In the genomic region with DNA sequence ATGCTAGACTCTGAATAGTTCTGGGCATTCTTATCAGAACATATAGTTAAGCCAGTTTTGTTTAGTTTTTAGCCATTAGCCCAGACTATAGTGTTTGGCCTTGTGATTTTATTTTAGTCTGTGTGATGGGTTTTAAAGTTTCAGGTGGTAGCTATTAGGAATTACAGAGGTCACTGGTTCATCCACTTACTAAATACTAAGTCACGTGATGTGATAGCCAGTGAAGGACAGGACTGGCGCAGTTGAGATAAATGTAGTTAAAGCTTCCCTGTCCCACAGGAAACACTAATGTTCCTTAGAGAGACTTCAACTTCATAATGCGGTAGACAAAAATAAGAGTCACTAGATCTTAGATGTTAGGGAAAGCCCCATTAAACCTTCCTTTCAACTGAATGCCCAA, we compare ENCODE assay signal across 8 mouse cellular contexts. TPM values are rescaled to one million over a fixed set of nuclear protein-coding genes. Genes with fewer than 3 reads are reported as not detected.
A peak's percentile ranks its signal among the peaks of the same experiment; 100 is the strongest.
DNase-seq lines count a peak whose midpoint lies in the region; ATAC-seq and TF ChIP-seq lines count a peak whose summit lies in the region.

No protein-coding gene starts in this region.

- peak overlapping the region; percentile 88 for H3K4me2 ChIP-seq in heart, embryonic 13.5 days
- H3K4me2 ChIP-seq in hindbrain, embryonic 11.5 days (replicated peaks; ENCODE audit: low read depth, low read length) = peak overlapping the region; percentile 53
- H3K4me2 ChIP-seq in midbrain, embryonic 11.5 days = peak overlapping the region; percentile 64

- peak overlapping the region; percentile 84 for H3K4me3 ChIP-seq in heart, embryonic 13.5 days
- H3K4me3 ChIP-seq in G1E (ENCODE audit: low read depth, low read length) = peak overlapping the region; percentile 88
- peak overlapping the region; percentile 57 for H3K4me3 ChIP-seq in hindbrain, embryonic 11.5 days (ENCODE audit: low read depth, low read length)
- peak overlapping the region; percentile 62 for H3K4me3 ChIP-seq in midbrain, embryonic 11.5 days (ENCODE audit: low read depth, low read length)

- no peak for DNase-seq in heart, adult 11 months
- DNase-seq in G1E (ENCODE audit: low spot score) = peak; percentile 4
- DNase-seq in hindbrain, embryonic 11.5 days (ENCODE audit: low spot score) = no peak
- DNase-seq in midbrain, embryonic 11.5 days (ENCODE audit: low spot score, missing footprints) = no peak
- no peak for DNase-seq in layer of hippocampus, adult 18-20 months (ENCODE audit: low spot score in 2 of 2)
- no peak for DNase-seq in cerebellum, adult 18-20 months
- DNase-seq in right cerebral cortex, postnatal 14 days = no peak

- H3K27ac ChIP-seq in heart, embryonic 13.5 days (replicated peaks) = no peak overlapping the region
- no peak overlapping the region for H3K27ac ChIP-seq in hindbrain, embryonic 11.5 days (ENCODE audit: low read depth, low read length)
- H3K27ac ChIP-seq in midbrain, embryonic 11.5 days (ENCODE audit: low read depth, low read length) = no peak overlapping the region

- H3K9ac ChIP-seq in heart, embryonic 13.5 days = peak overlapping the region; percentile 92
- peak overlapping the region; percentile 72; the same call in 1 of the 2 replicates for H3K9ac ChIP-seq in hindbrain, embryonic 11.5 days (ENCODE audit: low read depth, low read length)
- H3K9ac ChIP-seq in midbrain, embryonic 11.5 days (ENCODE audit: low read length) = peak overlapping the region; percentile 81

- peaks cover 34% of the 10 kb centered on the region for H3K36me3 ChIP-seq in heart, embryonic 13.5 days
- peaks cover 42% of the 10 kb centered on the region for H3K36me3 ChIP-seq in G1E (replicated peaks)
- no peaks in the 10 kb centered on the region for H3K36me3 ChIP-seq in hindbrain, embryonic 11.5 days (ENCODE audit: control insufficient read depth, insufficient read depth, low read length)
- H3K36me3 ChIP-seq in midbrain, embryonic 11.5 days (ENCODE audit: control insufficient read depth, insufficient read depth, low read length) = no peaks in the 10 kb centered on the region; the same call in 1 of the 2 replicates

- ATAC-seq in heart, embryonic 13.5 days (ENCODE audit: extremely low read depth, insufficient number of reproducible peaks, low FRiP score, low TSS enrichment) = no peak
- no peak for ATAC-seq in G1E (ENCODE audit: extremely low read depth, insufficient number of reproducible peaks, low FRiP score, poor library complexity, severe bottlenecking)
- no peak for ATAC-seq in hindbrain, embryonic 11.5 days (ENCODE audit: low FRiP score)
- ATAC-seq in midbrain, embryonic 11.5 days (ENCODE audit: low FRiP score) = no peak

- no peaks in the 10 kb centered on the region for H3K9me3 ChIP-seq in heart, embryonic 13.5 days
- no peaks in the 10 kb centered on the region for H3K9me3 ChIP-seq in G1E (replicated peaks)
- H3K9me3 ChIP-seq in hindbrain, embryonic 11.5 days (ENCODE audit: control insufficient read depth, low read length) = no peaks in the 10 kb centered on the region
- no peaks in the 10 kb centered on the region for H3K9me3 ChIP-seq in midbrain, embryonic 11.5 days (ENCODE audit: control insufficient read depth, low read length)

- no peaks in the 10 kb centered on the region for H3K27me3 ChIP-seq in heart, embryonic 13.5 days (replicated peaks)
- no peaks in the 10 kb centered on the region for H3K27me3 ChIP-seq in G1E (ENCODE audit: insufficient read depth, low read length)
- H3K27me3 ChIP-seq in hindbrain, embryonic 11.5 days (ENCODE audit: control insufficient read depth, insufficient read depth, low read length) = no peaks in the 10 kb centered on the region
- no peaks in the 10 kb centered on the region for H3K27me3 ChIP-seq in midbrain, embryonic 11.5 days (ENCODE audit: control insufficient read depth, insufficient read depth, low read length)

- no peak for TF ChIP-seq CTCF in G1E (IDR thresholded peaks at IDR 0.05; ENCODE audit: low read depth, low read length)

- WGBS in heart, embryonic 13.5 days = 62% methylated on average over 3 of the region's 3 CpGs
- WGBS in hindbrain, embryonic 11.5 days = 76% methylated on average over 3 of the region's 3 CpGs
- WGBS in midbrain, embryonic 11.5 days = 81% methylated on average over 3 of the region's 3 CpGs

- peaks cover 14% of the 10 kb centered on the region for H3K4me1 ChIP-seq in heart, embryonic 13.5 days
- H3K4me1 ChIP-seq in G1E (ENCODE audit: insufficient read depth, low read depth, low read length) = peaks cover 49% of the 10 kb centered on the region
- no peaks in the 10 kb centered on the region; the same call in 1 of the 2 replicates for H3K4me1 ChIP-seq in hindbrain, embryonic 11.5 days (replicated peaks; ENCODE audit: control insufficient read depth, insufficient read depth, low read length)
- H3K4me1 ChIP-seq in midbrain, embryonic 11.5 days (ENCODE audit: control insufficient read depth, insufficient read depth, low read length) = peaks cover 11% of the 10 kb centered on the region

RNA-seq across cellular contexts. Expression of a gene that starts 0.8 kb away (rescaled TPM):
- 4.9 and 5.9 TPM in 2 replicates for polyA plus RNA-seq in heart, embryonic 13.5 days (2015; fragmentation: Nextera tagmentation; extraction: Ambion mirVana)
- total RNA-seq in G1E (2014; fragmentation: Nextera tagmentation) (13.9 and 20.4 TPM in 2 replicates), G1E (2017) (18.3 and 24.3 TPM in 2 replicates)
- 12.6 and 13.9 TPM in 2 replicates for polyA plus RNA-seq in G1E (2012)
- 12.1 and 14.2 TPM in 2 replicates for polyA plus RNA-seq in hindbrain, embryonic 11.5 days (2014; fragmentation: Nextera tagmentation; extraction: Ambion mirVana)
- polyA plus RNA-seq in midbrain, embryonic 11.5 days (2014; fragmentation: Nextera tagmentation; extraction: Ambion mirVana) = 14.3 and 14.4 TPM in 2 replicates
- 1 to 10 TPM; 3.7 to 4.1 TPM for total RNA-seq in layer of hippocampus, adult 18-20 months (2021)

RNA-seq across cellular contexts. Expression of a gene that starts 1.0 kb away (rescaled TPM):
- 7.6 and 8.7 TPM in 2 replicates for polyA plus RNA-seq in heart, embryonic 13.5 days (2015; fragmentation: Nextera tagmentation; extraction: Ambion mirVana)
- 17.1 and 20.1 TPM in 2 replicates for total RNA-seq in G1E (2014; fragmentation: Nextera tagmentation)
- 6.0 and 6.7 TPM in 2 replicates for total RNA-seq in G1E (2017)
- 0.96 and 1.4 TPM in 2 replicates for polyA plus RNA-seq in G1E (2012)
- polyA plus RNA-seq in hindbrain, embryonic 11.5 days (2014; fragmentation: Nextera tagmentation; extraction: Ambion mirVana) = 41.1 and 41.7 TPM in 2 replicates
- polyA plus RNA-seq in midbrain, embryonic 11.5 days (2014; fragmentation: Nextera tagmentation; extraction: Ambion mirVana) = 33.5 and 34.1 TPM in 2 replicates
- total RNA-seq in layer of hippocampus, adult 18-20 months (2021) = 10 to 100 TPM; 23.8 to 33.2 TPM
